Mouse (Mus musculus) cerebellum, adult 2 months (tissue): ENCODE results near the gene Fam186b.

Experiments used
- CTCF ChIP-seq: fragments of 200-500 bp; IDR thresholded peaks from 2 replicates; pipeline ENCODE4 v1.5.1; 2011; ENCODE audit warnings: low read depth, mild to moderate bottlenecking, control low read depth, low read length, moderate library complexity, borderline replicate concordance; ENCODE audit not compliant: insufficient read depth
- POLR2A ChIP-seq: fragments of 200-500 bp; IDR thresholded peaks from 2 replicates; pipeline ENCODE4 v1.6.1; 2011; ENCODE audit warnings: low read length, control low read depth, borderline replicate concordance; ENCODE audit not compliant: insufficient read depth

DNA sequence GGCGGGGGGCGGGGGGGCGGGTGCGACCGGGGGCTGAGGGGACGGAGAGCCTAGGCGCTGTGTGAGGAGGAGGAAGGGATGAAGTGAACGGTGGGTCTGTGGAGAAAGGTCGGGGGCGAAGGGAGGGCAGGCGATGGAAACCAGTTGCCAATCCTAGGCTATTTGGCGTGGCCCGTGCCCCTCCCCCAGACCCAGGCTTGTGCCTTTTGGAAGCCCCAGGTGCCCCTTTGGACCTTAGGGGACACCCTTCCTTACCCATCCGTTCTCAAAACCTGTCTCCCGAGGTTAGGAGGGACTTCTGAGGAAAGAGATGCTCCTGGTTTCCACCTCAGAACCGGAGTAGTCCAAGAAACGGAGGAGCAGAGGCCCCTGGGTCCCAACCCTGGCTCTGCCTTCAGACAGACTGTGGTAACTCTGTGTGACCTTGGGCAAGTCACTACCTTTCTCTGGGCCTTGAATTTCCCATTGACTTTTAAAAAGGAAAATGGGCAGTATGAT is at the start of gene Fam186b:
- TF ChIP-seq CTCF (no peak), POLR2A (no peak)
